Mouse (Mus musculus) stomach, postnatal 0 days (tissue): ENCODE results near the gene Cpeb1. TPM values are rescaled to one million over a fixed set of nuclear protein-coding genes. Genes with fewer than 3 reads are reported as not detected.

Experiments used
- ATAC-seq: fragments of 200-750 bp; cut with Nextera tagmentation; 2 replicates; pipeline ENCODE4 v1.8.0; 2017; ENCODE audit not compliant: low FRiP score, low TSS enrichment
- DNase-seq: peaks from one replicate; pipeline ENCODE4 v3.0.0-alpha.2; 2016; ENCODE audit warnings: low spot score
- H3K27ac ChIP-seq: fragments of 300-500 bp; sonication (generic); replicated peaks from 2 replicates; pipeline ENCODE4 v1.5.1; 2014; ENCODE audit warnings: mild to moderate bottlenecking, control low read depth
- H3K27me3 ChIP-seq: fragments of 300-500 bp; sonication (generic); 2 replicates; pipeline ENCODE4 v1.6.1; 2014; ENCODE audit warnings: low read length; ENCODE audit not compliant: control insufficient read depth, insufficient read depth
- H3K36me3 ChIP-seq: fragments of 300-500 bp; sonication (generic); 2 replicates; pipeline ENCODE4 v1.6.1; 2014; ENCODE audit warnings: low read length, mixed read lengths; ENCODE audit not compliant: control insufficient read depth, insufficient read depth
- H3K4me1 ChIP-seq: fragments of 300-500 bp; sonication (generic); replicated peaks from 2 replicates; pipeline ENCODE4 v1.6.1; 2014; ENCODE audit warnings: antibody characterized with exemption; ENCODE audit not compliant: control insufficient read depth, insufficient read depth
- H3K4me2 ChIP-seq: fragments of 300-500 bp; sonication (generic); replicated peaks from 2 replicates; pipeline ENCODE4 v1.6.1; 2014; ENCODE audit warnings: low read depth, mild to moderate bottlenecking, control low read depth, moderate library complexity
- H3K4me3 ChIP-seq: fragments of 300-500 bp; sonication (generic); 2 replicates; pipeline ENCODE4 v1.5.1; 2014; ENCODE audit warnings: low read depth, low read length, control low read depth
- H3K9ac ChIP-seq: fragments of 300-500 bp; sonication (generic); 2 replicates; pipeline ENCODE4 v1.6.1; 2014; ENCODE audit warnings: mild to moderate bottlenecking, low read length, control low read depth, mixed read lengths
- H3K9me3 ChIP-seq: fragments of 300-500 bp; sonication (generic); 2 replicates; pipeline ENCODE4 v1.6.1; 2016; ENCODE audit warnings: low read length; ENCODE audit not compliant: control insufficient read depth
- CTCF ChIP-seq: IDR thresholded peaks from 2 replicates; pipeline ENCODE4 v1.5.1; 2016; ENCODE audit warnings: antibody characterized with exemption, low read depth, mild to moderate bottlenecking, moderate library complexity
- EP300 ChIP-seq: optimal IDR thresholded peaks from 2 replicates; pipeline ENCODE3; 2016; ENCODE audit warnings: antibody characterized with exemption
- WGBS: fragments of 180-500 bp; shearing (Covaris S2); extraction: QIAGEN DNeasy Blood & Tissue Kit; methylation state at CpG from one replicate; pipeline ENCODE4 v1.1.7; 2014; 5-methylcytosine and 5-hydroxymethylcytosine counted together
- polyA plus RNA-seq: library from polyadenylated mRNA; unstranded; fragments of >200 nt; fragmentation: Nextera tagmentation; extraction: Ambion mirVana; gene quantifications from 2 replicates; pipeline ENCODE4 v1.2.1, GENCODE M21; 2015

Cpeb1 gene
- polyA plus RNA-seq, 1 experiment from 2014 or later = 1.2 TPM

DNA sequence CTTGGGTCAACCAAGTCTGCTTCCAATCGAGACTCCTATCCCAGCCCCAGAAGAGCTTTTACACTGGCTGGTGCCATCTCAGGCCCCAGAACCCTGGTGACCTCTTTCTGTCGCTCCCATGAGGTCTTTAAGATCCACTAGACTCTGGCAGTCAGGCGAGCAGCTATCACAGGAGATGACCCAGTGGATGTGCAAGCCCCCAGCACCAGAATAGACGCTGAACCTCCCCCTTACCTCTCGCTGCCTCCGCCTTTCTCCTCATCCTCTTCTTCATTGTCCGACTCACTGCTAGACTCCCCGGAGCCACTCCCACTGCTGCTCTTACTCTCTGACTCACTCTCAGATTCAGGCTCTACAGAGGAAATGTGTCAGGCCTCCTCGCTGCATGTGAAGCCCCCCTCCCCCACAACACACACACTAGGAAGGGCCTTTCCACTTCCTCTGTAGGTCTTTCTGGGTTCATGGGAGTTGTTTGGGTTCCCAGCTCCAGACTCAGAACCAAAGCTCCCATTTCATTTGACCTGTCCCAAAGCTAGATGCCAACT is 9.7 kb upstream of the Cpeb1 start:
- Histone ChIP-seq H3K4me1 (no peaks in the 10 kb centered on the region), H3K27me3 (no peaks in the 10 kb centered on the region), H3K9me3 (no peaks in the 10 kb centered on the region), H3K4me3 (no peak overlapping the region), H3K27ac (no peak overlapping the region), H3K9ac (no peak overlapping the region), H3K4me2 (no peak overlapping the region), H3K36me3 (no peaks in the 10 kb centered on the region)
- 68% methylated on average over 9 of the region's 9 CpGs for WGBS
- ATAC-seq (no peak), DNase-seq (peak; percentile 2)
- no peak for TF ChIP-seq EP300
- TF ChIP-seq CTCF = no peak

DNA sequence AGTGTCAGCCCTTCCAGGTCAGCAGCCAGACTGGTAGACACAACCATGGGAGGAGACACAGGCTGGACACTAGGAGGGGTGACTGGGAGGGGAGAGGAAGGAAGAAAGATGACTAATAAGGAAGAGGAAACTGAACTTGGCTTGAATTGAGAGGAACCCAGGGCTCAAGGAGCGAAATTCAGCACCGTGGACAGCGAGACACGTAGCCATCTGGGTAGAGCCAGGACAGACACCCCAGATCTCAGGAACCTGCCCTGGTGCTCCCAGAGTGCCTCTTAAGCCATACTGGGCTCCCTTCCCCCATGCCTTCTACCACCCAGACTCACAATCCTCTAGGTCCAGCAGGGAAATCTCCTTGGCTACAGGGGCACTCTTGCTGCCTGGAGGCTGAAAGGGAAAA is 8.9 kb upstream of the Cpeb1 start:
- ATAC-seq (no peak), DNase-seq (peak; percentile 64)
- no peak for TF ChIP-seq CTCF
- TF ChIP-seq EP300 = no peak
- Histone ChIP-seq H3K4me1 (no peaks in the 10 kb centered on the region), H3K4me3 (no peak overlapping the region), H3K9ac (no peak overlapping the region), H3K9me3 (no peaks in the 10 kb centered on the region), H3K27ac (no peak overlapping the region), H3K27me3 (no peaks in the 10 kb centered on the region), H3K36me3 (no peaks in the 10 kb centered on the region), H3K4me2 (no peak overlapping the region)
- 0% methylated on average over 4 of the region's 4 CpGs for WGBS

DNA sequence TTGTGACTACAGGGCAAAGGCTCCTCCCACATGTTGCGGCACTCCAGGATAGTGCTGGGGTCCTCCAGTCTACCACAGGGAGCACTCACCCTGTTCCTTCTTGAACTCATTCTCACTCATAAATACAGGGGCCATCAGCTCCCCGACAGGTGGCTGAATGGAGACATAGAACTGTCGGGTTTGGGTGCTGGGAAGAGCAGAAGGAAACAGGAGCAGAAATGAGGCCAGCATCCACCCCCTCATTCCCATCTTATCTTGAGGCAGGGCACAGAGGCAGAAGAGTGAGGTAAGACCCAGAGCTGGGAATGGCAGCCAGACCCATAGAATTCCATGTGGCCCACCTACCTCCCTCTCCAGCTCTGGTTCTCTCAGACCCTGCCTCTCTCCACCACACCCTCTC is 7.5 kb upstream of the Cpeb1 start:
- no peak overlapping the region for H3K4me3 ChIP-seq
- H3K9me3 ChIP-seq = no peaks in the 10 kb centered on the region
- WGBS = 65% methylated on average over 3 of the region's 3 CpGs
- no peak overlapping the region for H3K9ac ChIP-seq
- H3K27ac ChIP-seq = no peak overlapping the region
- no peak overlapping the region for H3K4me2 ChIP-seq
- no peaks in the 10 kb centered on the region for H3K27me3 ChIP-seq
- H3K36me3 ChIP-seq = no peaks in the 10 kb centered on the region
- no peak for TF ChIP-seq EP300
- no peak for TF ChIP-seq CTCF
- ATAC-seq (no peak), DNase-seq (no peak)
- H3K4me1 ChIP-seq = no peaks in the 10 kb centered on the region

DNA sequence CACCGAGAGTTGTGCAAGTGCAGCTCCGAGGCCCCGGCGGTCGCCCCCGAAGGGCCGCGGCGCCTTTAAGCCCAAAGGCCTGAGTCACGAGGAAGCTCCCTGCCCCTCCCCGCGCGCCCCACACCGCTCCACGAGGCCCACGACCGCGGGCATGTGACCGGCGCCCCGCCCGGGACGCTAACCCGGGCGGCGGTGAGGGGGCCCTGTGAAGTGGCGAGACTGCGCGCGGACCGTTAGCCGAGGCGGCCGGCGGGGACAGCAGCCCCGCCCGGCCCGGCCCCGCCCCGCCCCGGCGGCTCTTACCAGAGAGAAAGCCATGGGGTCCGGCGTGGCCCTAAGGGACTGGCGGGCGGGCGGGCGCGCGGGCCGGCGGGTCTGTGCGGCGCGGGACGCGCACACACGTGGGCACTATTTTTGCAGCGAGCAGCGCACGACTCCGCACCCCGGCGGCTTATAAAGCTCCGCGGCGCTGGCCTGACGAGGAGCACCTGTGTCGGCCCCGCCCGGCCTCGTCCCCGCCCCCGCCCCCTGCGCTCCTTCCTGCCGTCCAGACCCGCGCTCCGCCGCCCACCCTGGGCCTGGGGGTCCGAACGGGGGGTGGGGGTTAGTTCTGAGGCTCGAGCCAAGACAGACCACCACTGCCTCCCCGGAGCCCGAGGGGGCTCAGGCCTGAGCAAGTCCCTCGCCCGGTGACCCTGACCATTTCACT is 780 bp downstream of the Cpeb1 start:
- TF ChIP-seq EP300 (no peak), CTCF (no peak)
- Histone ChIP-seq H3K4me1 (no peaks in the 10 kb centered on the region; the same call in 1 of the 2 replicates), H3K27me3 (peaks cover 20% of the 10 kb centered on the region; the same call in 1 of the 2 replicates), H3K9me3 (no peaks in the 10 kb centered on the region), H3K27ac (no peak overlapping the region), H3K9ac (0 out of 2 replicates have a peak overlapping the region, but pooled peaks have one; percentile 4), H3K4me2 (peak overlapping the region; percentile 84), H3K4me3 (peak overlapping the region; percentile 49), H3K36me3 (no peaks in the 10 kb centered on the region)
- 2% methylated on average over 60 of the region's 87 CpGs for WGBS
- DNase-seq (peak; percentile 35), ATAC-seq (peak; percentile 74)

DNA sequence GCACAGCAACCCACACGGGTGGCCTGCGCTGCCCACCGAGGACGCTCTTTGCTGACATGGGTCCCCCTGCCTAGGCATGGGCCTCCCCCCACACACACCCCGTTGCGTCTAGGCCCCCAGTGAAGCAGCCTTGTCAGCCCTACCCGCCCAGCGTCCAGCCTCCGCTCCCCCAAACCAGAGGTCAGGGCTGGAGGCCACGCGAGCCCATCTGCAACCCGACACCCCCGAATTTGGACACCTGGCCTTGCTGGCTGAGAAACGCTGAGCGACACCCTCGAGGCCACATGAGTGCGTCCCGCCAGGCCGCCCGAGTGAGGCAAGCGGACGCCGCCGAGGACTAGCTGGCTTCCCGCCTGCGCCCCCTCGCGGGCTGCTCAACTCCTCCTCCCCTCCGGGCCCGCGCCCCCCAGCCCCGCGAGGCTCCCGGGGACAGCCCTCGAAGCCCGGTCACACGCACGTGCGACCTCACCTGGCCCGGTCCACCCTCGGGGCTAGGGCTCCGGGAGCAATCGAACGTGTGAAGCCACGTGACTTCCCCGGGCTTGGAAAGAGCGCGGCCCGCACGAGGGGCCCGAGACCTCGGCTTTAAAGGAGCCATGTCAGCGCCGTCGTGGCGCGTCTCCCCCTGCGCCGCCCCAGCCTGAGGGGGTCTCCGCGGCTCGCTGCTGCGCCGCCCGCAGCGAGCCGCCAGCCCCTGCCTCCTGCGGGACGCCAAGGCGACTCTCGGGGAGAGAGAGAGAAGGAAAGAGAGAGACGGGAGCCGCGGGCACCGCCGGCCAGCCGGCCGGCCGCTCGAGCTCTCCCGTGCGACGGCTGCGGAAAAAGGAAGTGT is 1.6 kb downstream of the Cpeb1 start:
- DNase-seq (peak; percentile 22), ATAC-seq (peak; percentile 45)
- H3K9me3 ChIP-seq = no peaks in the 10 kb centered on the region
- H3K27ac ChIP-seq = no peak overlapping the region
- WGBS = 5% methylated on average over 73 of the region's 84 CpGs
- H3K36me3 ChIP-seq = no peaks in the 10 kb centered on the region
- TF ChIP-seq CTCF (peak; percentile 26; the same call in 1 of the 2 replicates), EP300 (no peak)
- H3K4me2 ChIP-seq = peak overlapping the region; percentile 84
- no peak overlapping the region for H3K9ac ChIP-seq
- H3K4me3 ChIP-seq = peak overlapping the region; percentile 49
- H3K4me1 ChIP-seq = no peaks in the 10 kb centered on the region; the same call in 1 of the 2 replicates
- H3K27me3 ChIP-seq = peaks cover 20% of the 10 kb centered on the region; the same call in 1 of the 2 replicates
